Mouse (Mus musculus): Measurements from ENCODE around the gene Snx30. TPM values are rescaled to one million over a fixed set of nuclear protein-coding genes. Genes with fewer than 3 reads are reported as not detected.

The Snx30 gene
- polyA plus RNA-seq, 1 experiment = 12.1 TPM

- peaks cover 14% of the 10 kb centered on the region for H3K9me3 ChIP-seq
- H3K36me3 ChIP-seq (replicated peaks; ENCODE audit: low read length) = peaks cover 93% of the 10 kb centered on the region
- TF ChIP-seq FLI1 (IDR thresholded peaks at IDR 0.05; ENCODE audit: low read length) (no peak), GATA1 (IDR thresholded peaks at IDR 0.05; ENCODE audit: borderline replicate concordance, low read length) (no peak)
- no peaks in the 10 kb centered on the region for H3K27me3 ChIP-seq (replicated peaks)
- peaks cover 66% of the 10 kb centered on the region for H3K4me1 ChIP-seq
- H3K4me3 ChIP-seq (replicated peaks) = no peak overlapping the region
Measured at GRCm38 (mm10) chr4:59878595-59878994, 73.0 kb downstream of the Snx30 start.

- Histone ChIP-seq H3K4me3 (replicated peaks) (no peak overlapping the region), H3K4me1 (peaks cover 66% of the 10 kb centered on the region), H3K36me3 (replicated peaks; ENCODE audit: low read length) (peaks cover 95% of the 10 kb centered on the region), H3K27me3 (replicated peaks) (no peaks in the 10 kb centered on the region), H3K9me3 (peaks cover 14% of the 10 kb centered on the region)
- no peak for TF ChIP-seq GATA1 (IDR thresholded peaks at IDR 0.05; ENCODE audit: borderline replicate concordance, low read length)
- no peak for TF ChIP-seq FLI1 (IDR thresholded peaks at IDR 0.05; ENCODE audit: low read length)
Measured at GRCm38 (mm10) chr4:59879444-59879843, 73.8 kb downstream of the Snx30 start.

GRCm38 (mm10) chr4:59880725-59881124 lies 75.1 kb downstream of the Snx30 start:
- H3K4me3 ChIP-seq (replicated peaks) = no peak overlapping the region
- peaks cover 14% of the 10 kb centered on the region for H3K9me3 ChIP-seq
- peaks cover 97% of the 10 kb centered on the region for H3K36me3 ChIP-seq (replicated peaks; ENCODE audit: low read length)
- peaks cover 66% of the 10 kb centered on the region for H3K4me1 ChIP-seq
- no peaks in the 10 kb centered on the region for H3K27me3 ChIP-seq (replicated peaks)
- no peak for TF ChIP-seq GATA1 (IDR thresholded peaks at IDR 0.05; ENCODE audit: borderline replicate concordance, low read length)
- TF ChIP-seq FLI1 (IDR thresholded peaks at IDR 0.05; ENCODE audit: low read length) = no peak

GRCm38 (mm10) chr4:59881210-59881609 lies 75.6 kb downstream of the Snx30 start:
- no peak for TF ChIP-seq FLI1 (IDR thresholded peaks at IDR 0.05; ENCODE audit: low read length)
- TF ChIP-seq GATA1 (IDR thresholded peaks at IDR 0.05; ENCODE audit: borderline replicate concordance, low read length) = no peak
- Histone ChIP-seq H3K27me3 (replicated peaks) (no peaks in the 10 kb centered on the region), H3K4me3 (replicated peaks) (no peak overlapping the region), H3K36me3 (replicated peaks; ENCODE audit: low read length) (peaks cover 99% of the 10 kb centered on the region), H3K9me3 (peaks cover 14% of the 10 kb centered on the region), H3K4me1 (peaks cover 71% of the 10 kb centered on the region)

- H3K36me3 ChIP-seq (replicated peaks; ENCODE audit: low read length) = peaks cover 95% of the 10 kb centered on the region
- peaks cover 14% of the 10 kb centered on the region for H3K9me3 ChIP-seq
- no peak overlapping the region for H3K4me3 ChIP-seq (replicated peaks)
- H3K27me3 ChIP-seq (replicated peaks) = no peaks in the 10 kb centered on the region
- TF ChIP-seq FLI1 (IDR thresholded peaks at IDR 0.05; ENCODE audit: low read length) (no peak), GATA1 (IDR thresholded peaks at IDR 0.05; ENCODE audit: borderline replicate concordance, low read length) (no peak)
- peaks cover 80% of the 10 kb centered on the region for H3K4me1 ChIP-seq
Measured at GRCm38 (mm10) chr4:59884136-59884696, 78.6 kb downstream of the Snx30 start.

GRCm38 (mm10) chr4:59886281-59886680 lies 80.6 kb downstream of the Snx30 start:
- Histone ChIP-seq H3K27me3 (replicated peaks) (no peaks in the 10 kb centered on the region), H3K9me3 (peaks cover 14% of the 10 kb centered on the region), H3K4me3 (replicated peaks) (no peak overlapping the region), H3K36me3 (replicated peaks; ENCODE audit: low read length) (peaks cover 94% of the 10 kb centered on the region), H3K4me1 (peaks cover 92% of the 10 kb centered on the region)
- TF ChIP-seq GATA1 (IDR thresholded peaks at IDR 0.05; ENCODE audit: borderline replicate concordance, low read length) (no peak), FLI1 (IDR thresholded peaks at IDR 0.05; ENCODE audit: low read length) (no peak)

GRCm38 (mm10) chr4:59887011-59887410 lies 81.4 kb downstream of the Snx30 start:
- Histone ChIP-seq H3K4me3 (replicated peaks) (peak overlapping the region; percentile 57), H3K27me3 (replicated peaks) (no peaks in the 10 kb centered on the region), H3K9me3 (peaks cover 11% of the 10 kb centered on the region), H3K36me3 (replicated peaks; ENCODE audit: low read length) (peaks cover 95% of the 10 kb centered on the region), H3K4me1 (peaks cover 98% of the 10 kb centered on the region)
- TF ChIP-seq FLI1 (IDR thresholded peaks at IDR 0.05; ENCODE audit: low read length) = no peak
- TF ChIP-seq GATA1 (IDR thresholded peaks at IDR 0.05; ENCODE audit: borderline replicate concordance, low read length) = no peak

- Histone ChIP-seq H3K4me1 (peaks cover 98% of the 10 kb centered on the region), H3K9me3 (peaks cover 1% of the 10 kb centered on the region; the same call in 1 of the 2 replicates), H3K36me3 (replicated peaks; ENCODE audit: low read length) (peaks cover 95% of the 10 kb centered on the region), H3K4me3 (replicated peaks) (peak overlapping the region; percentile 6), H3K27me3 (replicated peaks) (no peaks in the 10 kb centered on the region)
- no peak for TF ChIP-seq GATA1 (IDR thresholded peaks at IDR 0.05; ENCODE audit: borderline replicate concordance, low read length)
- no peak for TF ChIP-seq FLI1 (IDR thresholded peaks at IDR 0.05; ENCODE audit: low read length)
Measured at GRCm38 (mm10) chr4:59888014-59888413, 82.4 kb downstream of the Snx30 start.

- no peaks in the 10 kb centered on the region for H3K9me3 ChIP-seq
- TF ChIP-seq FLI1 (IDR thresholded peaks at IDR 0.05; ENCODE audit: low read length) = no peak
- H3K4me3 ChIP-seq (replicated peaks) = no peak overlapping the region
- H3K4me1 ChIP-seq = peaks cover 98% of the 10 kb centered on the region
- no peaks in the 10 kb centered on the region for H3K27me3 ChIP-seq (replicated peaks)
- H3K36me3 ChIP-seq (replicated peaks; ENCODE audit: low read length) = peaks cover 95% of the 10 kb centered on the region
Measured at GRCm38 (mm10) chr4:59890086-59890600, 84.5 kb downstream of the Snx30 start.

GRCm38 (mm10) chr4:59891723-59892416 lies 86.2 kb downstream of the Snx30 start:
- Histone ChIP-seq H3K36me3 (replicated peaks; ENCODE audit: low read length) (peaks cover 95% of the 10 kb centered on the region), H3K4me1 (peaks cover 98% of the 10 kb centered on the region), H3K9me3 (no peaks in the 10 kb centered on the region), H3K4me3 (replicated peaks) (no peak overlapping the region), H3K27me3 (replicated peaks) (no peaks in the 10 kb centered on the region)
- TF ChIP-seq FLI1 (IDR thresholded peaks at IDR 0.05; ENCODE audit: low read length) = no peak
- no peak for TF ChIP-seq GATA1 (IDR thresholded peaks at IDR 0.05; ENCODE audit: borderline replicate concordance, low read length)
